Mouse (Mus musculus) megakaryocyte, embryonic 14.5 days (primary cell): Measurements from ENCODE around the gene Ehd2.

Experiments used
- FLI1 ChIP-seq: IDR thresholded peaks from 2 replicates; pipeline ENCODE4 v1.6.1; 2012; ENCODE audit warnings: low read length, inconsistent platforms, mixed read lengths
- GATA1 ChIP-seq: IDR thresholded peaks from 3 replicates; pipeline ENCODE4 v1.6.1; 2012; ENCODE audit warnings: mixed read lengths, low read length, inconsistent platforms, borderline replicate concordance

GRCm38 (mm10) chr7:15916996-15917395 is 50.4 kb downstream of the Ehd2 start:
- TF ChIP-seq GATA1 (no peak), FLI1 (no peak)
